ENCODE assay signal across 21 mouse cellular contexts in the genomic region with DNA sequence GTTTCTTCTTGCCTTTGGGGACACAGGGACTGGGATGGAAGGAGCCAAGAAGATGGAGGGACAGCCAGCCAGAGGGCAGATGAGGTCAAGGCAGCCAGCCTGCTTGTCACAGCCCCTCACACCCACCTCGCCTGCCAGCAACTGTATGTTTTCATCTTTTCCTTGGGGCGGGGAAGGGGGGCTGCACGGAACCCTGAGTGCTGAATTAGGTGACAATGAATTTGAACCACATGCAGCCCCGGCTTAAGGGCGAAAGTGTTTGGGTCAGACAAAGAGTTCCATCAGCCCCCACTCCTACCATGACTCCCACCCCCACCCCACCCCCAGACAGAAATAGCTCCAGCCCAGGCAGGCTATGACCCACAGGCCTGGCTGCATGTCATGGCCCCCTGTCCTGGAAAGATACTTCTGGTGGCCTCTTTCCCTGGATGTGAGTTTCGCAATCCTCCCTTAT. TPM values are rescaled to one million over a fixed set of nuclear protein-coding genes. Genes with fewer than 3 reads are reported as not detected.
DNase-seq lines count a peak whose midpoint lies in the region; ATAC-seq and TF ChIP-seq lines count a peak whose summit lies in the region.
"Had no signal": no experiment of that assay in that cellular context is flagged by ENCODE, and none has a peak within 500 bp of the region (broad histone marks: within the 10 kb centered on the region; RNA-seq: fewer than 3 reads in every experiment).

No protein-coding gene starts in this region.

- H3K4me1 ChIP-seq in kidney, postnatal 0 days (replicated peaks; ENCODE audit: insufficient read depth, low read length): no peaks in the 10 kb centered on the region
- peaks cover 31% of the 10 kb centered on the region for H3K4me1 ChIP-seq in limb, embryonic 10.5 days

- TF ChIP-seq CTCF in gastrocnemius, adult 2 months (IDR thresholded peaks at IDR 0.05): no peak
- TF ChIP-seq CTCF in kidney, postnatal 0 days (IDR thresholded peaks at IDR 0.05; ENCODE audit: low read depth): no peak

- WGBS in kidney, postnatal 0 days: 84% methylated on average over 6 of the region's 6 CpGs
- WGBS in limb, embryonic 10.5 days: 64% methylated on average over 6 of the region's 6 CpGs

- H3K9me3 ChIP-seq in kidney, postnatal 0 days (replicated peaks; ENCODE audit: low read length): no peaks in the 10 kb centered on the region
- H3K9me3 ChIP-seq in limb, embryonic 10.5 days (replicated peaks): no peaks in the 10 kb centered on the region
- H3K9me3 ChIP-seq: embryonic facial prominence, embryonic 12.5 days; hindbrain, embryonic 12.5 days had no signal

- peak; percentile 53 for DNase-seq in gastrocnemius, adult 2 months
- DNase-seq in gastrocnemius, postnatal 4 days (ENCODE audit: low spot score in 2 of 2): no peak
- DNase-seq in kidney, postnatal 0 days (ENCODE audit: low spot score): no peak
- no peak for DNase-seq in kidney, adult 18-20 months
- peak; percentile 33 for DNase-seq in limb, embryonic 10.5 days (ENCODE audit: low spot score)
- peak; percentile 67 for DNase-seq in lung, postnatal 25 days (ENCODE audit: low spot score)
- DNase-seq in urinary bladder, postnatal 36 days (ENCODE audit: low spot score in 2 of 2): no peak
- no peak for DNase-seq in frontal cortex, postnatal 25 days (ENCODE audit: low spot score in 2 of 2)
- DNase-seq: adrenal gland, adult 8-10 months; cerebellum, postnatal 25 days; left cerebral cortex, postnatal 4 days; thymus, adult 18-20 months had no signal

- peak overlapping the region; percentile 88 for H3K27ac ChIP-seq in gastrocnemius, adult 2 months
- peak overlapping the region; percentile 11; the same call in 1 of the 2 replicates for H3K27ac ChIP-seq in kidney, postnatal 0 days
- H3K27ac ChIP-seq in limb, embryonic 10.5 days: 0 out of 2 replicates have a peak overlapping the region, but pooled peaks have one; percentile 63
- H3K27ac ChIP-seq: embryonic facial prominence, embryonic 12.5 days; hindbrain, embryonic 12.5 days; liver, embryonic 14.5 days had no signal

- no peak for ATAC-seq in kidney, postnatal 0 days (replicated peaks; ENCODE audit: low FRiP score, low read depth)
- ATAC-seq: intestine, embryonic 16.5 days had no signal

- no peaks in the 10 kb centered on the region for H3K27me3 ChIP-seq in kidney, postnatal 0 days (ENCODE audit: insufficient read depth, low read length)
- H3K27me3 ChIP-seq in limb, embryonic 10.5 days (ENCODE audit: low read depth, poor library complexity, severe bottlenecking): no peaks in the 10 kb centered on the region
- H3K27me3 ChIP-seq: hindbrain, embryonic 12.5 days had no signal

- H3K9ac ChIP-seq in kidney, postnatal 0 days (ENCODE audit: low read depth, low read length): no peak overlapping the region
- H3K9ac ChIP-seq: embryonic facial prominence, embryonic 12.5 days; hindbrain, embryonic 12.5 days; liver, embryonic 14.5 days had no signal

- no peaks in the 10 kb centered on the region for H3K36me3 ChIP-seq in kidney, postnatal 0 days (ENCODE audit: insufficient read depth, low read length)
- no peaks in the 10 kb centered on the region for H3K36me3 ChIP-seq in limb, embryonic 10.5 days
- H3K36me3 ChIP-seq: embryonic facial prominence, embryonic 12.5 days; hindbrain, embryonic 12.5 days had no signal

- intact Hi-C loops in gastrocnemius, adult 2 months (cut with DNase I): no loop called here

- no peak overlapping the region for H3K4me2 ChIP-seq in kidney, postnatal 0 days (ENCODE audit: low read length)
- H3K4me2 ChIP-seq: embryonic facial prominence, embryonic 12.5 days; hindbrain, embryonic 12.5 days had no signal

- no peak overlapping the region for H3K4me3 ChIP-seq in gastrocnemius, adult 2 months
- H3K4me3 ChIP-seq in kidney, postnatal 0 days (replicated peaks; ENCODE audit: low read depth, low read length): no peak overlapping the region
- no peak overlapping the region for H3K4me3 ChIP-seq in limb, embryonic 10.5 days
- H3K4me3 ChIP-seq: embryonic facial prominence, embryonic 12.5 days; hindbrain, embryonic 12.5 days had no signal

RNA-seq across cellular contexts. Expression of gene Tmem270, which starts 15.9 kb away (rescaled TPM):
- total RNA-seq in gastrocnemius, adult 2 months (2021): not detected
- total RNA-seq in gastrocnemius, postnatal 4 days (2021): not detected
- polyA plus RNA-seq in kidney, postnatal 0 days (2015; fragmentation: Nextera tagmentation; extraction: Ambion mirVana): not detected in 2 replicates
- not detected in 2 replicates for polyA plus RNA-seq in limb, embryonic 10.5 days (2016; fragmentation: Nextera tagmentation; extraction: Ambion mirVana)
- total RNA-seq: adrenal gland, adult 8-10 months; ES-E14; gastrocnemius, adult 8-10 months; layer of hippocampus, postnatal 14 days; left cerebral cortex, postnatal 4 days had no signal
- polyA plus RNA-seq: C2C12; embryonic facial prominence, embryonic 12.5 days; forebrain, embryonic 11.5 days; hindbrain, embryonic 12.5 days; intestine, embryonic 16.5 days had no signal

RNA-seq across cellular contexts. Expression of gene Cldn13, which starts 24.7 kb away (rescaled TPM):
- total RNA-seq in gastrocnemius, adult 2 months (2021): not detected
- not detected for total RNA-seq in gastrocnemius, postnatal 4 days (2021)
- polyA plus RNA-seq in kidney, postnatal 0 days (2015; fragmentation: Nextera tagmentation; extraction: Ambion mirVana): 0.14 TPM in 1 of 2 replicates, not detected in the other
- 2.1 and 2.3 TPM in 2 replicates for polyA plus RNA-seq in limb, embryonic 10.5 days (2016; fragmentation: Nextera tagmentation; extraction: Ambion mirVana)
- total RNA-seq: adrenal gland, adult 8-10 months; ES-E14; gastrocnemius, adult 8-10 months; layer of hippocampus, postnatal 14 days; left cerebral cortex, postnatal 4 days had no signal
- polyA plus RNA-seq: C2C12 had no signal

RNA-seq across cellular contexts. Expression of gene Mettl27, which starts 41.5 kb away (rescaled TPM):
- 1 to 10 TPM; 4.2 to 4.6 TPM for total RNA-seq in gastrocnemius, adult 2 months (2021)
- 10 to 100 TPM in 1 of 2 experiments, 1 to 10 TPM in 1; 8.7 to 10.3 TPM for total RNA-seq in gastrocnemius, postnatal 4 days (2021)
- polyA plus RNA-seq in kidney, postnatal 0 days (2015; fragmentation: Nextera tagmentation; extraction: Ambion mirVana): 41.5 and 43.4 TPM in 2 replicates
- 11.0 and 16.5 TPM in 2 replicates for polyA plus RNA-seq in limb, embryonic 10.5 days (2016; fragmentation: Nextera tagmentation; extraction: Ambion mirVana)

RNA-seq across cellular contexts. Expression of gene Cldn4, which starts 56.1 kb away (rescaled TPM):
- total RNA-seq in gastrocnemius, adult 2 months (2021): not detected
- not detected for total RNA-seq in gastrocnemius, postnatal 4 days (2021)
- 55.7 and 59.1 TPM in 2 replicates for polyA plus RNA-seq in kidney, postnatal 0 days (2015; fragmentation: Nextera tagmentation; extraction: Ambion mirVana)
- 9.8 and 10.0 TPM in 2 replicates for polyA plus RNA-seq in limb, embryonic 10.5 days (2016; fragmentation: Nextera tagmentation; extraction: Ambion mirVana)
- total RNA-seq: adrenal gland, adult 8-10 months; gastrocnemius, adult 8-10 months; layer of hippocampus, postnatal 14 days had no signal

Comparison
In these comparisons a context has a peak if more than half of its experiments do, and no peak if none do; other contexts are left out.
1. DNase-seq: peak in gastrocnemius, adult 2 months (single experiment), limb, embryonic 10.5 days (single experiment) and lung, postnatal 25 days (single experiment); none in gastrocnemius, postnatal 4 days (0 of 2), kidney, postnatal 0 days (single experiment), kidney, adult 18-20 months (single experiment), urinary bladder, postnatal 36 days (0 of 2) and frontal cortex, postnatal 25 days (0 of 2).
2. H3K27ac ChIP-seq: peak in every context shown above with its lines; median percentile 88 in gastrocnemius, adult 2 months; 63 in limb, embryonic 10.5 days; 11 in kidney, postnatal 0 days.